Mouse (Mus musculus) kidney, adult 2 months (tissue): ENCODE measurements at regions not wholly inside any gene's neighbourhood (a gene's known extent, or its start where the extent isn't known, plus 50 kb on each side); places are given as distances from the start of the nearest gene placed in this dataset.

ENCODE experiments used
- CTCF ChIP-seq: fragments of 200-500 bp; conservative IDR thresholded peaks from 2 replicates; pipeline ENCODE4 v1.5.1; 2011; ENCODE audit warnings: low read depth, mild to moderate bottlenecking, control low read depth, low read length, moderate library complexity, mixed read lengths; ENCODE audit not compliant: insufficient read depth, insufficient read length
- POLR2A ChIP-seq: fragments of 200-500 bp; IDR thresholded peaks from one replicate; pipeline ENCODE4 v1.6.1; 2011; ENCODE audit warnings: low read depth, low read length, control low read depth

DNA sequence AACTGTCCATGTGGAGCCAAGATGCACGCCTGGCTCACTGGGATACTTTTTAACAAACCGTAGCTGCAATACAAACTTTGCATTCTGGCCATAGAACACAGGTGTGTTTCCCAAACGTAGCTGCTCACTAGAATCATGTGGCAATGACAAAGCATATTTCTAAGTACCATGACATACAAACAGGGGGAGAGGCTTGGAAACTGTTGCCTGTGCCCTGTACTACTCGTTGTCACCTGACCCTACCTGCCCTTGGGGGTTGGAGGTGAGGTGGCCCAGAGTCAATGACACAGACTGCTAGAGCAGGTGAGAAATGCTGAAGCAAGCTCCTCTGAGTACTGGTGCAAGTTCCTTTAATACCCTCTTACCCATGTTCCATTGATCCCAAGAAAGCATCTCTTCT lies 64.3 kb upstream of the Map4k3 start:
- TF ChIP-seq CTCF: no peak
- no peak for TF ChIP-seq POLR2A
